Mouse (Mus musculus) CD4-positive naive resting alpha-beta T cell, adult 76 days (primary cell): ENCODE measurements around the gene Rhox2a. TPM values are rescaled to one million over a fixed set of nuclear protein-coding genes. Genes with fewer than 3 reads are reported as not detected.

Experiments used
- total RNA-seq: library from RNA; stranded (reverse); gene quantifications from one replicate; pipeline ENCODE4 v1.2.4, GENCODE M21; 2023

Rhox2a gene
- not detected for total RNA-seq

GRCm38 (mm10) chrX:37244676-37245075, at the start of gene Rhox2a:
Gene Rhox2a, plus strand, starts transcription at chrX:37244976.

GRCm38 (mm10) chrX:37210941-37211340, 33.8 kb upstream of the Rhox2a start, which contains the start of gene Gm9:
Gene Gm9, minus strand, starts transcription at chrX:37211041.

GRCm38 (mm10) chrX:37222158-37222557, 22.6 kb upstream of the Rhox2a start, which contains the start of gene Rhox1:
Gene Rhox1, minus strand, starts transcription at chrX:37222258.

GRCm38 (mm10) chrX:37249619-37250018, 4.8 kb downstream of the Rhox2a start, which contains the start of gene Rhox3a:
Gene Rhox3a, plus strand, starts transcription at chrX:37249919.

GRCm38 (mm10) chrX:37265038-37265437, 20.3 kb downstream of the Rhox2a start, which contains the start of gene Rhox4a:
Gene Rhox4a, plus strand, starts transcription at chrX:37265338.

Other genes starting within 250 kb of the Rhox2a start
- gene Sowahd, start 196.1 kb upstream of the Rhox2a start, total RNA-seq, result not detected
- 1,596 TPM for gene Rpl39, start 159.6 kb upstream of the Rhox2a start, total RNA-seq
- gene Upf3b, start 134.7 kb upstream of the Rhox2a start, total RNA-seq, result 27.6 TPM
- gene Nkap, start 118.2 kb upstream of the Rhox2a start, total RNA-seq, result 20.8 TPM
- not detected for gene Akap14, start 76.1 kb upstream of the Rhox2a start, total RNA-seq
- gene Ndufa1, start 53.8 kb upstream of the Rhox2a start, total RNA-seq, result 72.5 TPM
- gene Rnf113a1, start 53.7 kb upstream of the Rhox2a start, total RNA-seq, result 2.5 TPM
- gene Gm9, start 33.9 kb upstream of the Rhox2a start, total RNA-seq, result not detected
- gene Rhox1, start 22.7 kb upstream of the Rhox2a start, total RNA-seq, result not detected
- gene Rhox3a, start 4.9 kb downstream of the Rhox2a start, total RNA-seq, result not detected
- gene Rhox4a, start 20.4 kb downstream of the Rhox2a start, total RNA-seq, result not detected
- gene Rhox3a2, start 135.1 kb downstream of the Rhox2a start, total RNA-seq, result not detected
- gene Rhox4a2, start 145.9 kb downstream of the Rhox2a start, total RNA-seq, result not detected
- gene Rhox2b, start 167.1 kb downstream of the Rhox2a start, total RNA-seq, result not detected
- not detected for gene Rhox4b, start 187.5 kb downstream of the Rhox2a start, total RNA-seq
- gene Rhox2c, start 208.7 kb downstream of the Rhox2a start, total RNA-seq, result not detected
- gene Rhox3c, start 213.6 kb downstream of the Rhox2a start, total RNA-seq, result not detected
- gene Rhox4c, start 235.4 kb downstream of the Rhox2a start, total RNA-seq, result not detected
- not detected for gene Rhox2d, start 248.5 kb downstream of the Rhox2a start, total RNA-seq